14 mouse cellular contexts compared by ENCODE assay signal in the genomic region with DNA sequence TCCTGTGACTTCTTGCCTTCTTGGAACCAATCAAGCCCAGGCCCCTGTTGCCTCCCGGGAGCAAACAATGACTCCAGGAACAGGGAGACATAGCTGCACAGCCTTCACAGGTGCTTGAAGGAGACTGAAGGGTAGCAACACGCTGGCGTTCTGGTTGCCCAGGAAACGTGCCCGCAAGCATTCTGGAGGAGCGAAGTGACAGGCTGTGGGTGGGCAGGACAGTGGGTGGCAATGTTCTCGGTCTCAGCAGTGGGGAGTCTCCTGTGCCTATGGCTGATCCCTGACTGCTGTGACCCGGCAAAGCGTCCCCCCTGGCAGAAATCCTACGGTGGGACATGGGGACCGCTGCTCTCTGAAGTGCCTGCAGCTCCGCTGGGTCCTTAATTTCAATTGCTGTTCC. TPM values are rescaled to one million over a fixed set of nuclear protein-coding genes. Genes with fewer than 3 reads are reported as not detected.
DNase-seq lines count a peak whose midpoint lies in the region; ATAC-seq lines count a peak whose summit lies in the region.
"Had no signal": no experiment of that assay in that cellular context is flagged by ENCODE, and none has a peak within 500 bp of the region (broad histone marks: within the 10 kb centered on the region; RNA-seq: fewer than 3 reads in every experiment).

No protein-coding gene starts in this region.

- H3K36me3 ChIP-seq in hindbrain, embryonic 14.5 days (replicated peaks; ENCODE audit: control insufficient read depth, insufficient read depth): no peaks in the 10 kb centered on the region
- no peaks in the 10 kb centered on the region for H3K36me3 ChIP-seq in intestine, embryonic 16.5 days (ENCODE audit: control insufficient read depth, insufficient read depth, low read length)
- H3K36me3 ChIP-seq: heart, embryonic 13.5 days; limb, embryonic 13.5 days had no signal

- ATAC-seq in hindbrain, embryonic 14.5 days (ENCODE audit: low FRiP score): no peak
- ATAC-seq in intestine, embryonic 16.5 days: no peak
- ATAC-seq in inflammation-experienced regulatory T-cells, adult 6 months: no peak
- ATAC-seq: CD4-positive, CD25-positive, alpha-beta regulatory T cell, adult 4 months had no signal

- H3K9me3 ChIP-seq in hindbrain, embryonic 14.5 days (ENCODE audit: control insufficient read depth, low read length): no peaks in the 10 kb centered on the region
- H3K9me3 ChIP-seq in intestine, embryonic 16.5 days (ENCODE audit: control insufficient read depth, low read length): no peaks in the 10 kb centered on the region
- H3K9me3 ChIP-seq: heart, embryonic 13.5 days; limb, embryonic 13.5 days had no signal

- H3K4me1 ChIP-seq in hindbrain, embryonic 14.5 days (replicated peaks; ENCODE audit: control insufficient read depth, insufficient read depth, low read length): peaks cover 42% of the 10 kb centered on the region
- no peaks in the 10 kb centered on the region for H3K4me1 ChIP-seq in intestine, embryonic 16.5 days (ENCODE audit: control insufficient read depth, insufficient read depth, low read length)
- H3K4me1 ChIP-seq: heart, embryonic 13.5 days had no signal

- H3K27me3 ChIP-seq in hindbrain, embryonic 14.5 days (ENCODE audit: control insufficient read depth, insufficient read depth, low read length): no peaks in the 10 kb centered on the region
- no peaks in the 10 kb centered on the region; the same call in 1 of the 2 replicates for H3K27me3 ChIP-seq in intestine, embryonic 16.5 days (replicated peaks; ENCODE audit: control insufficient read depth, insufficient read depth, low read length)
- H3K27me3 ChIP-seq: limb, embryonic 13.5 days had no signal

- H3K4me3 ChIP-seq in hindbrain, embryonic 14.5 days (replicated peaks; ENCODE audit: low read length): no peak overlapping the region
- H3K4me3 ChIP-seq in intestine, embryonic 16.5 days (ENCODE audit: low read length): no peak overlapping the region
- H3K4me3 ChIP-seq: heart, embryonic 13.5 days; limb, embryonic 13.5 days had no signal

- 28% methylated on average over 12 of the region's 12 CpGs for WGBS in hindbrain, embryonic 14.5 days
- WGBS in intestine, embryonic 16.5 days: 67% methylated on average over 12 of the region's 12 CpGs

- no peak overlapping the region for H3K4me2 ChIP-seq in hindbrain, embryonic 14.5 days (replicated peaks)
- H3K4me2 ChIP-seq in intestine, embryonic 16.5 days (ENCODE audit: low read depth, low read length): no peak overlapping the region
- H3K4me2 ChIP-seq: heart, embryonic 13.5 days; limb, embryonic 13.5 days had no signal

- DNase-seq in kidney, postnatal 10 days: peak; percentile 18
- DNase-seq in kidney, adult 18-20 months: no peak
- DNase-seq in hindbrain, embryonic 14.5 days (ENCODE audit: low spot score): no peak
- peak; percentile 70 to 90 for DNase-seq in left cerebral cortex, adult 8-10 months (ENCODE audit: low spot score in 2 of 2)
- DNase-seq in right cerebral cortex, postnatal 14 days: peak; percentile 77
- DNase-seq in cerebellum, adult 11 months: no peak
- DNase-seq: cerebellum, adult 2 months had no signal

- no peak overlapping the region for H3K27ac ChIP-seq in hindbrain, embryonic 14.5 days
- no peak overlapping the region for H3K27ac ChIP-seq in intestine, embryonic 16.5 days (ENCODE audit: low read length)
- H3K27ac ChIP-seq: heart, embryonic 13.5 days; limb, embryonic 13.5 days; macrophage had no signal

- peak overlapping the region; percentile 30 for H3K9ac ChIP-seq in hindbrain, embryonic 14.5 days
- no peak overlapping the region for H3K9ac ChIP-seq in intestine, embryonic 16.5 days (ENCODE audit: low read depth, low read length)
- H3K9ac ChIP-seq: heart, embryonic 13.5 days; limb, embryonic 13.5 days had no signal

RNA-seq across cellular contexts. Expression of gene Ajap1, which starts 43.6 kb away (rescaled TPM):
- 16.3 and 18.5 TPM in 2 replicates for polyA plus RNA-seq in hindbrain, embryonic 14.5 days (2014; fragmentation: Nextera tagmentation; extraction: Ambion mirVana)
- total RNA-seq in left cerebral cortex, adult 8-10 months (2022): 10 to 100 TPM; 45.9 to 58.5 (median 52.9) TPM
- 0.40 and 1.1 TPM in 2 replicates for polyA plus RNA-seq in intestine, embryonic 16.5 days (2015; fragmentation: Nextera tagmentation; extraction: Ambion mirVana)
- polyA plus RNA-seq in inflammation-experienced regulatory T-cells, adult 6 months (2017; shearing (Covaris generic)): not detected
- polyA plus RNA-seq: CD4-positive, CD25-positive, alpha-beta regulatory T cell, adult 4 months; macrophage; testis, adult 2 months had no signal

Comparison
In these comparisons a context has a peak if more than half of its experiments do, and no peak if none do; other contexts are left out.
1. DNase-seq: peak in kidney, postnatal 10 days (single experiment), left cerebral cortex, adult 8-10 months (2 of 2) and right cerebral cortex, postnatal 14 days (single experiment); none in kidney, adult 18-20 months (single experiment), hindbrain, embryonic 14.5 days (single experiment) and cerebellum, adult 11 months (single experiment).